9 mouse cellular contexts compared by ENCODE assay signal in genomic region chr13:93072871-93073411, GRCm38 (mm10).
A peak's percentile ranks its signal among the peaks of the same experiment; 100 is the strongest.
DNase-seq lines count a peak whose midpoint lies in the region; ATAC-seq and TF ChIP-seq lines count a peak whose summit lies in the region.
"Had no signal": no experiment of that assay in that cellular context is flagged by ENCODE, and none has a peak within 500 bp of the region (broad histone marks: within the 10 kb centered on the region; RNA-seq: fewer than 3 reads in every experiment).

No protein-coding gene starts in this region.

- no peaks in the 10 kb centered on the region for H3K9me3 ChIP-seq in forebrain, embryonic 15.5 days
- H3K9me3 ChIP-seq in midbrain, embryonic 12.5 days: no peaks in the 10 kb centered on the region

- peak overlapping the region; percentile 58; the same call in 1 of the 2 replicates for H3K27ac ChIP-seq in spleen, adult 2 months (ENCODE audit: insufficient read depth, low read length)
- peak overlapping the region; percentile 92 for H3K27ac ChIP-seq in forebrain, embryonic 15.5 days (replicated peaks)
- H3K27ac ChIP-seq in midbrain, embryonic 12.5 days (replicated peaks): no peak overlapping the region; the same call in 1 of the 2 replicates

- 58% methylated on average over 15 of the region's 15 CpGs for WGBS in spleen, adult 2 months
- 6% methylated on average over 15 of the region's 15 CpGs for WGBS in forebrain, embryonic 15.5 days
- 13% methylated on average over 15 of the region's 15 CpGs for WGBS in midbrain, embryonic 12.5 days

- no peak overlapping the region for H3K4me3 ChIP-seq in spleen, adult 2 months (ENCODE audit: extremely low read depth, insufficient read depth, insufficient read length)
- H3K4me3 ChIP-seq in forebrain, embryonic 15.5 days: no peak overlapping the region
- H3K4me3 ChIP-seq in midbrain, embryonic 12.5 days: no peak overlapping the region

- H3K4me1 ChIP-seq in spleen, adult 2 months (ENCODE audit: control insufficient read depth, insufficient read depth, insufficient read length): no peaks in the 10 kb centered on the region; the same call in 1 of the 2 replicates
- H3K4me1 ChIP-seq in forebrain, embryonic 15.5 days: peaks cover 20% of the 10 kb centered on the region
- peaks cover 22% of the 10 kb centered on the region for H3K4me1 ChIP-seq in midbrain, embryonic 12.5 days

- no peaks in the 10 kb centered on the region for H3K27me3 ChIP-seq in spleen, adult 2 months (ENCODE audit: control insufficient read depth, insufficient read depth, low read length)
- no peaks in the 10 kb centered on the region for H3K27me3 ChIP-seq in forebrain, embryonic 15.5 days
- H3K27me3 ChIP-seq in midbrain, embryonic 12.5 days: no peaks in the 10 kb centered on the region
- H3K27me3 ChIP-seq: Patski had no signal

- TF ChIP-seq CTCF in spleen, adult 2 months (IDR thresholded peaks at IDR 0.05; ENCODE audit: extremely low read depth, insufficient read depth, insufficient read length, insufficient replicate concordance): no peak

- TF ChIP-seq POLR2A in spleen, adult 2 months (IDR thresholded peaks at IDR 0.05; ENCODE audit: low read depth, low read length): no peak

- no peaks in the 10 kb centered on the region for H3K36me3 ChIP-seq in spleen, adult 2 months (ENCODE audit: control insufficient read depth, insufficient read depth, low read length)
- H3K36me3 ChIP-seq in forebrain, embryonic 15.5 days: no peaks in the 10 kb centered on the region
- H3K36me3 ChIP-seq in midbrain, embryonic 12.5 days: no peaks in the 10 kb centered on the region

- peak overlapping the region; percentile 33 for H3K4me2 ChIP-seq in forebrain, embryonic 15.5 days (replicated peaks)
- H3K4me2 ChIP-seq in midbrain, embryonic 12.5 days (replicated peaks): peak overlapping the region; percentile 32

- ATAC-seq in forebrain, embryonic 15.5 days (replicated peaks): peak; percentile 74
- peak; percentile 76 for ATAC-seq in midbrain, embryonic 12.5 days (ENCODE audit: low FRiP score, low read depth)
- ATAC-seq in megakaryocyte-erythroid progenitor cell, adult 5-6 weeks (replicated peaks; ENCODE audit: low FRiP score, low TSS enrichment, poor library complexity, severe bottlenecking): no peak
- ATAC-seq: Patski had no signal

- H3K9ac ChIP-seq in forebrain, embryonic 15.5 days (replicated peaks): 0 out of 2 replicates have a peak overlapping the region, but pooled peaks have one; percentile 25
- H3K9ac ChIP-seq in midbrain, embryonic 12.5 days (replicated peaks): no peak overlapping the region

- DNase-seq in spleen, adult 2 months (ENCODE audit: low read depth in 1 of 2, low spot score in 2 of 2): no peak
- DNase-seq in spleen, postnatal 14 days (ENCODE audit: low spot score in 2 of 2): no peak
- DNase-seq in thymus, postnatal 36 days: peak; percentile 40 to 62
- no peak for DNase-seq in yolk sac, embryonic 10.5 days (ENCODE audit: low spot score)
- DNase-seq in adrenal gland, adult 18-20 months (ENCODE audit: low spot score in 2 of 2): no peak

Comparison
In these comparisons a context has a peak if more than half of its experiments do, and no peak if none do; other contexts are left out.
1. DNase-seq: peak in thymus, postnatal 36 days (2 of 2); none in spleen, adult 2 months (0 of 2), spleen, postnatal 14 days (0 of 2), yolk sac, embryonic 10.5 days (single experiment) and adrenal gland, adult 18-20 months (0 of 2).